Mouse (Mus musculus): ENCODE measurements around the gene Sh2b3. TPM values are rescaled to one million over a fixed set of nuclear protein-coding genes. Genes with fewer than 3 reads are reported as not detected.

The Sh2b3 gene
- total RNA-seq, 2 experiments from 2014 or later: 11.9 to 31.5 TPM

DNA sequence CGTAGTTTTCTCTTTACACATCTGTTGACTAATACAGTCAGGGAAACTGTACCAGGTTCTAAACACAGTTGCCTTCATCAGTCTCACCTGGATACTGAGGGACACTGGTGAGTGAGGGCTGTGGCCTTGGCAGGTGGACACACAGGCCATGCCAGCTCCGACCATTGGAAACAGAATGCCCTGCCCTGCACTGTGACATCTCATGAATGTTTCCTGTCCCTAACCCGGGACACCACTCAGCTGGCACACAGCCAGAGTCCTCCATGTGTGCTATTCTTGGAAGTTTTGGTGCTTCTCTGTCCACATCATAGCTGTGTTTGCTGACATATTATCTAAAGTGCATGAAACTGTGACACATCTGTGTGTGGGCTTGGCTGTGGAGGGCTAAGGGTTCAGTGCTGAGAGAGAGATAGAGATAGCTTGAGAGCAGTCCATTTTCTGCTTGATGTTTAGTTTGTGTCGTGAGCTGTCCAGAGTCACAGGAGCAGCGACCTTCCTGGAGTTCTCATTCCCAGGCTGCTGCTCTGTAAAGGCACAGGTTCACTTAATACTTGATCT is 27.7 kb downstream of the Sh2b3 start:
- no peak for ATAC-seq (replicated peaks; ENCODE audit: poor library complexity, severe bottlenecking)

DNA sequence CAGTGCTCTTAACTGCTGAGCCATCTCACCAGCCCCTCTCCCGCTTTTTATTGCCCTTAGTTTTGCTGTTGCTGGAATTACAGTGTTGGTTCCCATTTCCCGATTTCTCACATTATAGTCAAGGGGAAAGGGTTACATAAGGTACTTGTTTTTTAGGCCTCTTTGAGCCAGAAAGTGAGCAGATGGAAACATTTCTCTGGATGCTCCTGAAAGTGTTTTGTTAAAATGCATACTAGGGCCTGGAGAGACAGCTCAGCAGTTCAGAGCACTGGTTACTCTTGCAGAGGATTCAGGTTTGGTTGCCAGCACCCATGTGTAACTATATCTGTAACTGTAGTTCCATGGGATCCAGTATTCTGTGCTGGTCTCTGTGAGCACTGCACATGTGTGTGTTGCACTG is 29.2 kb downstream of the Sh2b3 start:
- ATAC-seq (replicated peaks; ENCODE audit: poor library complexity, severe bottlenecking): no peak

DNA sequence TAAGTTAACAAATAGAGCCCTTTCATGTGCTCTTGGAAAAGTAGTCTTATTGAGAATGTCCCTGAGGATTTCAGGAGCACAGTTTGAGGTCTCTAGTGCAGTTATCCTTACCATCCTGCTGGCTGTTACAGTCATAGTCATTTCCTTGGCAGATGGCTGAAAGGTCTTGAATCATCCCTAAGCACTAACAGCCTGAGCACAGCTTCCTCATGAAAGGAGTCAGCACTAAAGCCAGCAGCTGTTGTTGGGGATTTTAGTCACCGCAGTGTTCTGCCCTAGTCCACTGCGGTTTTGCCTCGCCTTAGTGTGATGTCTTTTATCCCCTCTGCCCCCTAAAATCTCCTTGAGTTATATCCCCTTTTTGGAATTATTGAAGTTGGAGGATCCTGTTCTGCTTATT is 30.3 kb downstream of the Sh2b3 start:
- no peak for ATAC-seq (replicated peaks; ENCODE audit: poor library complexity, severe bottlenecking)

DNA sequence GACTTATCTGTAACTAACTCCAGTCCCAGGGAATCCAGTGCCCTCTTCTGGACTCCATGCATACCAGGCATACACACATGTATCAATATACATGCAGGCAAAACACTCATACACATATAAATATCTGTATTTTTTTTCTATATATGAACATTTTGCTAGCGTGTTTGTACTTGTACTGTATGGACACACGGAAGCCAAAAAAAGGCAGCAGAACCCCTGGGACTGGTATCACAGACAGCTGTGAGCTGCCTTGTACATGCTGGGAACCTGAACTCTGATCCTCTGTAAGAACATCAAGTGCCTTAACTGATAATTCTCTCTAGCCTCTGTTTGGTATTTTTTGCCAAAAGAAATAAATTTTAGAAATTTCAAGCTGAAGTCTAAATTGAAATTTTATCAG is 39.0 kb downstream of the Sh2b3 start:
- no peak for ATAC-seq (replicated peaks; ENCODE audit: poor library complexity, severe bottlenecking)

DNA sequence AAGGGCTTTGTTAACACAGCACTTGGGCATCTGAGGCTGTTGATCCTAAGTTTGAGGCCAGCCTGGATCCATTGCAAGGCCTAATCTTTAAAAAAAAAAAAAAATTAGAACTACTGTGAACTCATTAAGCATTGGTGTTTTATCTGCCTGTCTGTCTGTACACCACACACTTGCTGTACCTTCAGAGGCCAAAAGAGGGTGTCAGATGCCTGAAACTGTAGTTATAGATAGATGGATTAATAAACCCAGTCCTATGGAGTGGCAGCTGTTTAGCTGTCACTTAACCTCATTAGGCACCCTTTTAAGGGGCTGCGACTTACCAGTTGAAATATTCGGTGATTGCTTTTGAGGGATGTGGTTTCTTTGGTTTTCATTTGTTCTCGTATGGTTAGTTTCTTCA is 41.6 kb downstream of the Sh2b3 start:
- ATAC-seq (replicated peaks; ENCODE audit: poor library complexity, severe bottlenecking): no peak

DNA sequence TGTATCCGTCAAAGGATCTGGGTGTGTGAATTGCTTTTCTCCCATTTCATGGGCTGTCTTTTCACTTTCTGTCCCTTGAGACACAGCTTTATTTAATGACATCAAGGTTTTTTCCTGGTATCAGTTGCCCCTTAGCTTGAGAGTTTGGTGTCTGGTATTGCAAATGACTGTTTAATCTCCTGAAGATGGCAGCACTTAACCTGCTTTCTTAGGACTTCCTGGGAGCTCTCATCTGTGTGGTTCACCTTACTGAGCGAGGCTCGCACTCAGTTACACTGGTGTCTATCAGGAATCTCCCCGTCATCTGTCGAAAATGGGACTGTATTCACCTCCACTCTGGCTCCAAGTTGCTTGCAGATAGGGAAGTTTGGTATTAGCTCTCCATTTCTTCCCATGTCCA is 46.4 kb downstream of the Sh2b3 start:
- no peak for ATAC-seq (replicated peaks; ENCODE audit: poor library complexity, severe bottlenecking)

DNA sequence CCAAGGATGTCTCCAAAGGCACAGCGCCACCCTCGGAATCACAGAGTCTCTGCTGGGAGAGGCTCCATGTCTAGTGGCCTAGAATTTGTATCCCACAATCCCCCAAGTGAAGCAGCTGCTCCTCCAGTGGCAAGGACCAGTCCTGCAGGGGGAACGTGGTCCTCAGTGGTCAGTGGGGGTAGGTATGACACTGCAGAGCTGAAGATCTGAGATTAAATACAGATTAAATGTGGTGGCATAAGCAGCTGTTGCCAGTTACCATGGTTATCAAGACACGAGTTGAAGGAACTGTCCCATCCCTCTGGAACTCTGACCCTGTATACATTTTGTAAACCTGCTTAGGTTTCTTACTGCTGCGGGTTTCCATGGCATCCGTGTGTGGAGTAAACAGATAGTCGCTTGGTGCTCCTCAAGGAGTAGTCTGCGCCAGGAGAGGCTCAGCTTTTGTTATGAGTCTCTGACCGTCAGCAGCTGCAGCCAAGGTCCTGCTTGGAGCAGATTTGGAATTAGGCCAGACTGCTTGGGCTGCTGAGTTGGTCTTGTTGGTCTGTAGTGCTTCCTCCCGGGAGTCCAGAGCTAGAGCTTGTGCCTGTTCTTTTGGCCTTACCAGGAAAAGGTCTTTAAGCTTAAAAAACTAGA is 53.5 kb downstream of the Sh2b3 start:
- no peak for ATAC-seq (replicated peaks; ENCODE audit: poor library complexity, severe bottlenecking)

DNA sequence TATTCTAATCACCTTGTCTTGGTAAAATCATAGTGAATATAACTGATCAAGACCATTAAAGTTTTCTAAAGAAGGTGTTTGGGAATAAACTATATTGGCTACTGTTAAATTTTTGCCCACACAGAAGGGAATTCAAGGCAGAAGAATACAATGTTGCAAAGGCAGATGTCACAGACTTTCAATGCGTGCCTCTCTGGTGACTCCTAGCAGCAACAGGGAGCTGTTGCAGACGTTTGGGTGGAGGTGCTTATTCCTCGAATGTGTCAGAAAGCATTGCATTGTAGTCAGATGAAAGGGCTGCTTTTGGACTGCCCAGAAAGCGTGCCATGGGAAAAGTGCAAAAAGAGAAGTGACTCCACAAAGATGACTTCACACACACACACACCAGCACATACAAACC is 55.0 kb downstream of the Sh2b3 start:
- no peak for ATAC-seq (replicated peaks; ENCODE audit: poor library complexity, severe bottlenecking)

DNA sequence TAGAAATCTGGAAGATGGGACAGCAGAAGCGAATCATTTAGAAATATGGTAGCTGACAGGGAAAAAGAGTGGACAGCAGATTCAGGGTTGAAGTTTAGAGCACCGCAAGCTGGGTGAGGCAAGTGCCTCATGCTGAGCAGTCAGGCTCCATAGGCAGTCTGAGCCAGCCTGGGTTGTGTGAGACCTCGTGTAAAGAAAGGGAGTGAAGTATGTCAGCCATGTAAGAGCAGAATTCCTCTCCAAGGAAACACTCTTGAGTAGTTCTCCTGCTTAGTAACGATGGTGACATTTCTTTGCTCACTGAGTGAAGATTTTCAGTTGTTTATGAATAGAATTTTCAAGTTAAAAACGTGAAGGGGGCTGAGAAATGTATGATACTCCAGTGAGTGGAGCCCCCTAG is 57.3 kb downstream of the Sh2b3 start:
- no peak for ATAC-seq (replicated peaks; ENCODE audit: poor library complexity, severe bottlenecking)

DNA sequence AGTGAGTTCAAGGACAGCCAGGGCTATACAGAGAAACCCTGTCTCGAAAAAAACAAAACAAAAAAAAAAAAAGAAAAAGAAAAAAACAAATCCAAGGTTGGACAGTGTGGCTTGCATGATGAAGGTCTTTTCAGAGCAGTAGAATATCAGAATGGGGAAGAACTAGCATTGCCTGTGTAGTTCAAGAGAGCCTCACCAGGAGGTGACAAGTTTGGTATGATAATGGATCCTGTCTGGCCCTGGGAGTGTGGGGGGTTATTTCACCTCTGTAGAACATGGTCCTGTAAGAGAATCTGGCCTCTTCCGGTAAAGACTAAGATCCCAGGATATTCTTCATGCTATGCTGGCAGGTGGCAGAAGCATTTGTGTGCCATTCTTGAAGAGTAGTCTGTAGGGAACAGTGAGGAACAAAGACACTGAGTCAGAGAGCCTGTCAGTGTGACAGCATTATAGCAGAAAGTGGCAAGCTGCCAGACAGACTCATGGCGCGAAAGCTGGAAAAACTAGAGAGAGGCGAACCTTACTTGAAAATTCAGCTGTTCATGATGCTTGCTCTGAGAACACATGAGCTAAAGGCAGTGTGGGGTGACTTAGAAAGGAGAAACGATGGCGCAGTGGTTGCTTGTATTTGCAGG is 58.8 kb downstream of the Sh2b3 start:
- ATAC-seq (replicated peaks; ENCODE audit: poor library complexity, severe bottlenecking): no peak

DNA sequence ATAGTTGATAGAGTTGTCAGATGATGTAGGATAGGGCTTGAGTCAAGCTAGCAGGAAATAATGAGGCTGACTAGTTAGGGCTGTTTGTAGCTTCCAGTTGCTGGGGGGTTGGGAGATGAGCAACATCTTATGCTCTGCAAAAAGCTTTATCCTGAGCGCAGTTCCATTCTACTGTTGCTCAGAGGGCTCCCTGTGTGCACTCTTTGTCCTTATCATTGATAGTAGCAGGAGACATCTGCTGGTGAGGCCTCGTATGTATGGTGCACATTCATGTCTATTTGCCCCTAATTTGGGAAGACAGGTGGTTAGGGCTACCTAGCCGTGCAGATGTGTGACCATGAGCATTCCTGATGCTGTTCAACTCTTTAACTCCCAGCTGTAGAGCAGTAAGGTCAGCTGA is 65.8 kb downstream of the Sh2b3 start:
- no peak for ATAC-seq (replicated peaks; ENCODE audit: poor library complexity, severe bottlenecking)

DNA sequence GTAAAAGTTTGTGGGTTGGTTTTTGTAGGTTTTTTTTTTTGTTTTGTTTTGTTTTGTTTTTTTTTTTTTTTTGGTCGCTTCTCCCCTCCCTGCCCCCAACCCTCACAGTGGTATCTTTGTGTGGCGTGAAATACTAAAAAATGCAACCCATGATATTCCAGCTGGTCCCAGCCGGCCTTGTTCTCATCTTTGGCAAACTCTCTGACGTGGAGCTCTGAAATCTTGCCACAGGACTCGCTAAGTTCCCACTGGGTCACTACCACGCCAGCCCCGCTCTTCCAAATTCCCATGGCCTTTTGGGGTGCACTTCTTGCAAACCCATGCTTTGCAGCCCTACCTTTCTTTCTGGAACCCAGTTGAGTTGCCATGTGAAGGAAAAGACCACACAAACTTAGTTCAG is 67.6 kb downstream of the Sh2b3 start:
- ATAC-seq (replicated peaks; ENCODE audit: poor library complexity, severe bottlenecking): no peak

DNA sequence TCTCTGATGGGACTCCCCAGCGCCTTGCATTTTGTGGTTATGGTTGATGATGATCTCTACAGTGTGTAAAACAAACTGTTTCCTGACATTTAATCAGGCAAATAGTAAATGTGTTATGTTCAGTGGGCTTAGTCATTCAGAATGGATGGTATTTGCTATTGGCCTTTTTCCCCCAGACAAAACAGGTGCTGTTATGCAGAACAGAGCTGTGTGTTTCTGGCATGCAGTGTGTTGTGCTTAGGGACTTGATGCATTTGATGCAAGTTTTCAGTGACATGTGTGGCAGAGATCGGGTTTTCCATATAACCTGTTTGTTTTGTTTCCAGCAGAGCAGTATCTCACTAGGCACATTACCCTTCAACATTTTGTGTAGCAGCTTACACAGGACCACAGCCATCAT is 69.9 kb downstream of the Sh2b3 start:
- no peak for ATAC-seq (replicated peaks; ENCODE audit: poor library complexity, severe bottlenecking)

DNA sequence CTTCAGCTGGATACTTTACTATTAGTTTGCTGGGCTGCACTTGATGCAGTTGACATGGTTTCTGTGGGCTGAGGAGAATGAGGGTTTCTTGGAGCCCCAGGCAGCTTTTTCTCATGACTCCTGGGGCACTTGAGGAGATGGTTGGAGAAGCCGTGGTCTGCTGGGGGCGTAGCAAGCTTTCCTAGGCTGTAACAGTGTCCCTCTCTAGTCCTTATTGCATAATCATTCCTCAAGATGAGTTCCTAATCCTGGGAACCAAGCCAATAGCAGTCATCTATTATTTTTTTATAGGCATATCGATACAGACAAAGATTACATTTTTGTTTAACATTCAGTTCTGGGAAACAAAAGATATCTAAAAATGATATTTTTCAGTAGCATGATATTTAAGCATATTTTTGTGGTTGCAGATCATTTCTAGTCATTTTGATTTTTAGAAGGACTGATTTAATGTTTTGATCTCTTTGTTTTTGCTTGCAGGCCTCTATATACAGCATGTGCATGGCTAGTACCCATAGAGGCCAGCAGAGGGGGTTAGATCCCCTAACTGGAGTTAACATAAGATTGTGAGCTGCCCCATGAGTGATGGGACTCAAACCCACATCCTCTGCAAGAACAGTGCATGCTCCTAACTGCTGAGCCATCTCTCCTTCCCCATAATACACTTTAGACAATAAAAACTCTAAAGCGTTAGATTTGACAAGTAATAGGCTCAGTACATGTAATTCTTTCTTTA is 71.2 kb downstream of the Sh2b3 start:
- ATAC-seq (replicated peaks; ENCODE audit: poor library complexity, severe bottlenecking): no peak

Other genes starting within 250 kb of the Sh2b3 start
- 217 and 230 TPM in 2 replicates for gene Aldh2, start 243.8 kb downstream of the Sh2b3 start, total RNA-seq (2014; fragmentation: Nextera tagmentation)
- 277 and 283 TPM in 2 replicates for gene Aldh2, start 243.8 kb downstream of the Sh2b3 start, total RNA-seq (2017)
- gene Acad12, start 218.7 kb downstream of the Sh2b3 start, total RNA-seq (2014; fragmentation: Nextera tagmentation): 0.84 and 2.5 TPM in 2 replicates
- 2.7 and 3.3 TPM in 2 replicates for gene Acad12, start 218.7 kb downstream of the Sh2b3 start, total RNA-seq (2017)
- 1.7 and 2.7 TPM in 2 replicates for gene Acad10, start 177.1 kb downstream of the Sh2b3 start, total RNA-seq (2014; fragmentation: Nextera tagmentation)
- 2.1 and 4.5 TPM in 2 replicates for gene Acad10, start 177.1 kb downstream of the Sh2b3 start, total RNA-seq (2017)
- 39.4 and 42.1 TPM in 2 replicates for gene Brap, start 177.1 kb downstream of the Sh2b3 start, total RNA-seq (2014; fragmentation: Nextera tagmentation)
- gene Brap, start 177.1 kb downstream of the Sh2b3 start, total RNA-seq (2017): 50.6 and 56.0 TPM in 2 replicates
- gene Atxn2, start 126.3 kb downstream of the Sh2b3 start, total RNA-seq (2014; fragmentation: Nextera tagmentation): 73.0 and 98.5 TPM in 2 replicates
- gene Atxn2, start 126.3 kb downstream of the Sh2b3 start, total RNA-seq (2017): 30.9 and 41.5 TPM in 2 replicates
- gene Pheta1, start 11.3 kb upstream of the Sh2b3 start, total RNA-seq (2014; fragmentation: Nextera tagmentation): 0.62 and 2.6 TPM in 2 replicates
- 1.1 and 2.2 TPM in 2 replicates for gene Pheta1, start 11.3 kb upstream of the Sh2b3 start, total RNA-seq (2017)
- 3.3 TPM in 1 of 2 replicates, not detected in the other for gene Cux2, start 212.5 kb upstream of the Sh2b3 start, total RNA-seq (2014; fragmentation: Nextera tagmentation)
- gene Cux2, start 212.5 kb upstream of the Sh2b3 start, total RNA-seq (2017): 1.9 TPM in 1 of 2 replicates, not detected in the other

Measured in granulocyte monocyte progenitor cell, adult 5-6 weeks (primary cell).